Mouse (Mus musculus) liver, embryonic 13.5 days (tissue): ENCODE results near the gene Apob. TPM values are rescaled to one million over a fixed set of nuclear protein-coding genes. Genes with fewer than 3 reads are reported as not detected.

Experiments
- ATAC-seq: fragments of 200-750 bp; cut with Nextera tagmentation; 2 replicates; pipeline ENCODE4 v1.8.0; 2017; ENCODE audit warnings: low read depth, mild to moderate bottlenecking, moderate number of reproducible peaks, moderate library complexity
- DNase-seq: peaks from one replicate; pipeline ENCODE4 v3.0.0; 2022
- H3K27ac ChIP-seq: fragments of 300-500 bp; sonication (generic); 2 replicates; pipeline ENCODE4 v1.5.1; 2015; ENCODE audit warnings: moderate library complexity, mild to moderate bottlenecking, inconsistent platforms
- H3K27me3 ChIP-seq: fragments of 300-500 bp; sonication (generic); 2 replicates; pipeline ENCODE4 v1.6.1; 2015; ENCODE audit warnings: mild to moderate bottlenecking, inconsistent platforms
- H3K36me3 ChIP-seq: fragments of 300-500 bp; sonication (generic); 2 replicates; pipeline ENCODE4 v1.6.1; 2015; ENCODE audit warnings: mild to moderate bottlenecking, inconsistent platforms
- H3K4me1 ChIP-seq: fragments of 300-500 bp; sonication (generic); replicated peaks from 2 replicates; pipeline ENCODE4 v1.6.1; 2015; ENCODE audit warnings: inconsistent platforms
- H3K4me2 ChIP-seq: fragments of 300-500 bp; sonication (generic); 2 replicates; pipeline ENCODE4 v1.6.1; 2015; ENCODE audit warnings: inconsistent platforms, mild to moderate bottlenecking, moderate library complexity
- H3K4me3 ChIP-seq: fragments of 300-500 bp; sonication (generic); replicated peaks from 2 replicates; pipeline ENCODE4 v1.5.1; 2015; ENCODE audit warnings: mild to moderate bottlenecking, inconsistent platforms
- H3K9ac ChIP-seq: fragments of 300-500 bp; sonication (generic); 2 replicates; pipeline ENCODE4 v1.6.1; 2015; ENCODE audit warnings: mild to moderate bottlenecking, inconsistent platforms
- H3K9me3 ChIP-seq: fragments of 300-500 bp; sonication (generic); replicated peaks from 2 replicates; pipeline ENCODE4 v1.6.1; 2016; ENCODE audit warnings: inconsistent platforms
- WGBS: fragments of 180-500 bp; shearing (Covaris S2); methylation state at CpG from one replicate; pipeline ENCODE4 v1.1.7; 2015; ENCODE audit not compliant: insufficient replicate concordance; 5-methylcytosine and 5-hydroxymethylcytosine counted together
- polyA plus RNA-seq: library from polyadenylated mRNA; unstranded; fragments of >200 nt; fragmentation: Nextera tagmentation; extraction: Ambion mirVana; gene quantifications from 2 replicates; pipeline ENCODE4 v1.2.1, GENCODE M21; 2015

The Apob gene
- polyA plus RNA-seq, 1 experiment from 2014 or later, result 39.1 TPM

- Histone ChIP-seq H3K36me3 (no peaks in the 10 kb centered on the region), H3K4me3 (no peak overlapping the region), H3K4me2 (no peak overlapping the region), H3K9me3 (no peaks in the 10 kb centered on the region), H3K27me3 (no peaks in the 10 kb centered on the region), H3K9ac (no peak overlapping the region), H3K27ac (no peak overlapping the region), H3K4me1 (no peaks in the 10 kb centered on the region)
- 48% methylated on average over 7 of the region's 7 CpGs for WGBS
- DNase-seq (no peak), ATAC-seq (no peak)
These were observed 65.4 kb downstream of the Apob start for GRCm38 (mm10) chr12:8042626-8043394.

GRCm38 (mm10) chr12:8047046-8047445 is 69.6 kb downstream of the Apob start:
- 70% methylated on average over 2 of the region's 2 CpGs for WGBS
- no peak for ATAC-seq
- H3K27me3 ChIP-seq, result no peaks in the 10 kb centered on the region

GRCm38 (mm10) chr12:8047789-8048309 is 70.4 kb downstream of the Apob start:
- no peak overlapping the region for H3K4me2 ChIP-seq
- no peaks in the 10 kb centered on the region for H3K4me1 ChIP-seq
- no peak overlapping the region for H3K27ac ChIP-seq
- H3K4me3 ChIP-seq, result no peak overlapping the region
- DNase-seq, result no peak
- 34% methylated on average over 1 of the region's 1 CpGs for WGBS
- H3K9me3 ChIP-seq, result no peaks in the 10 kb centered on the region
- ATAC-seq, result no peak
- no peak overlapping the region for H3K9ac ChIP-seq
- no peaks in the 10 kb centered on the region for H3K36me3 ChIP-seq
- no peaks in the 10 kb centered on the region for H3K27me3 ChIP-seq

More at GRCm38 (mm10) chr12:8047046-8047445, 69.6 kb downstream of the Apob start:
- Histone ChIP-seq H3K4me2 (no peak overlapping the region), H3K36me3 (no peaks in the 10 kb centered on the region), H3K4me3 (no peak overlapping the region), H3K4me1 (no peaks in the 10 kb centered on the region), H3K27ac (no peak overlapping the region), H3K9me3 (no peaks in the 10 kb centered on the region), H3K9ac (no peak overlapping the region)
- no peak for DNase-seq

GRCm38 (mm10) chr12:8056001-8056640 is 78.7 kb downstream of the Apob start:
- Histone ChIP-seq H3K27ac (no peak overlapping the region), H3K4me1 (no peaks in the 10 kb centered on the region), H3K9me3 (no peaks in the 10 kb centered on the region), H3K36me3 (no peaks in the 10 kb centered on the region), H3K4me3 (no peak overlapping the region), H3K4me2 (no peak overlapping the region), H3K27me3 (no peaks in the 10 kb centered on the region), H3K9ac (no peak overlapping the region)
- ATAC-seq, result no peak
- DNase-seq, result no peak
- WGBS, result 60% methylated on average over 8 of the region's 8 CpGs

- 7% methylated on average over 3 of the region's 3 CpGs for WGBS
- Histone ChIP-seq H3K27ac (no peak overlapping the region), H3K9me3 (no peaks in the 10 kb centered on the region), H3K4me2 (no peak overlapping the region), H3K27me3 (no peaks in the 10 kb centered on the region), H3K36me3 (no peaks in the 10 kb centered on the region), H3K4me1 (no peaks in the 10 kb centered on the region), H3K4me3 (no peak overlapping the region), H3K9ac (no peak overlapping the region)
- ATAC-seq, result no peak
- DNase-seq, result peak; percentile 9
These were observed 82.1 kb downstream of the Apob start for GRCm38 (mm10) chr12:8059576-8059975.

GRCm38 (mm10) chr12:8063363-8064065 is 86.1 kb downstream of the Apob start:
- DNase-seq, result no peak
- no peaks in the 10 kb centered on the region; the same call in 1 of the 2 replicates for H3K9me3 ChIP-seq
- no peak for ATAC-seq
- no peak overlapping the region for H3K27ac ChIP-seq
- 63% methylated on average over 11 of the region's 11 CpGs for WGBS
- no peak overlapping the region for H3K4me3 ChIP-seq
- no peak overlapping the region for H3K4me2 ChIP-seq
- H3K36me3 ChIP-seq, result no peaks in the 10 kb centered on the region
- no peaks in the 10 kb centered on the region for H3K27me3 ChIP-seq
- H3K4me1 ChIP-seq, result no peaks in the 10 kb centered on the region
- H3K9ac ChIP-seq, result no peak overlapping the region

Other genes with a start within 250 kb of the Apob start
- 33.9 and 43.2 TPM in 2 replicates for gene Ldah, start 230.5 kb downstream of the Apob start, polyA plus RNA-seq